Comparison of ENCODE assay signal across 8 mouse cellular contexts in genomic region chr1:37719761-37720640, GRCm38 (mm10). TPM values are rescaled to one million over a fixed set of nuclear protein-coding genes. Genes with fewer than 3 reads are reported as not detected.
DNase-seq lines count a peak whose midpoint lies in the region; ATAC-seq and TF ChIP-seq lines count a peak whose summit lies in the region.

Gene 2010300C02Rik, minus strand, starts transcription at chr1:37720085.

- peak within 1 kb of the TSS; percentile 74 for H3K9ac ChIP-seq in embryonic facial prominence, embryonic 13.5 days
- no peak within 1 kb of the TSS for H3K9ac ChIP-seq in liver, postnatal 0 days (replicated peaks)
- peak within 1 kb of the TSS; percentile 58 for H3K9ac ChIP-seq in neural tube, embryonic 14.5 days (replicated peaks; ENCODE audit: low read depth, low read length)

- peak within 1 kb of the TSS; percentile 97 for H3K4me2 ChIP-seq in embryonic facial prominence, embryonic 13.5 days
- H3K4me2 ChIP-seq in liver, postnatal 0 days (ENCODE audit: low read depth, low read length), result peak within 1 kb of the TSS; percentile 87
- peak within 1 kb of the TSS; percentile 90 for H3K4me2 ChIP-seq in neural tube, embryonic 14.5 days (ENCODE audit: low read depth, low read length)

- TF ChIP-seq CTCF in liver, postnatal 0 days (IDR thresholded peaks at IDR 0.05; ENCODE audit: low read depth), result peak; percentile 32

- peak within 1 kb of the TSS; percentile 16; the same call in 1 of the 2 replicates for H3K27ac ChIP-seq in embryonic facial prominence, embryonic 13.5 days
- no peak within 1 kb of the TSS for H3K27ac ChIP-seq in liver, postnatal 0 days (ENCODE audit: low read depth)
- no peak within 1 kb of the TSS for H3K27ac ChIP-seq in neural tube, embryonic 14.5 days (ENCODE audit: low read depth, low read length)

- H3K27me3 ChIP-seq in embryonic facial prominence, embryonic 13.5 days, result peaks cover 53% of the 10 kb centered on the region
- peaks cover 32% of the 10 kb centered on the region for H3K27me3 ChIP-seq in liver, postnatal 0 days (ENCODE audit: insufficient read depth, low read length)
- peaks cover 6% of the 10 kb centered on the region for H3K27me3 ChIP-seq in neural tube, embryonic 14.5 days (ENCODE audit: control insufficient read depth, insufficient read depth, low read length)

- ATAC-seq in embryonic facial prominence, embryonic 13.5 days (ENCODE audit: insufficient number of reproducible peaks, insufficient read depth, low FRiP score, low TSS enrichment, low read depth), result peak; percentile 82
- peak; percentile 44 for ATAC-seq in liver, postnatal 0 days
- peak; percentile 95 for ATAC-seq in neural tube, embryonic 14.5 days (ENCODE audit: low read depth)

- H3K4me3 ChIP-seq in embryonic facial prominence, embryonic 13.5 days, result peak within 1 kb of the TSS; percentile 65
- H3K4me3 ChIP-seq in liver, postnatal 0 days (ENCODE audit: low read depth, low read length), result peak within 1 kb of the TSS; percentile 53
- peak within 1 kb of the TSS; percentile 57 for H3K4me3 ChIP-seq in neural tube, embryonic 14.5 days (ENCODE audit: low read depth, low read length)

- peak; percentile 39 for DNase-seq in urinary bladder, adult 2 months (ENCODE audit: low spot score)
- DNase-seq in urinary bladder, postnatal 10 days (ENCODE audit: low spot score), result no peak
- DNase-seq in heart, postnatal 10 days, result peak; percentile 62 to 68
- DNase-seq in layer of hippocampus, adult 18-20 months (ENCODE audit: low spot score in 2 of 2), result peak; percentile 73 to 87
- peak; percentile 38 for DNase-seq in liver, postnatal 0 days
- DNase-seq in thymus, postnatal 36 days, result peak; percentile 73 to 74

- H3K4me1 ChIP-seq in embryonic facial prominence, embryonic 13.5 days, result peaks cover 9% of the 10 kb centered on the region
- H3K4me1 ChIP-seq in liver, postnatal 0 days (ENCODE audit: insufficient read depth), result peaks cover 8% of the 10 kb centered on the region
- 0 out of 2 replicates have a peak, but pooled peaks cover 5% of the 10 kb centered on the region for H3K4me1 ChIP-seq in neural tube, embryonic 14.5 days (ENCODE audit: control insufficient read depth, insufficient read depth, low read length)

- WGBS in embryonic facial prominence, embryonic 13.5 days, result under 1% methylated on average over 41 of the region's 69 CpGs
- 1% methylated on average over 51 of the region's 69 CpGs for WGBS in liver, postnatal 0 days (ENCODE audit: insufficient replicate concordance)
- under 1% methylated on average over 52 of the region's 69 CpGs for WGBS in neural tube, embryonic 14.5 days

- H3K9me3 ChIP-seq in embryonic facial prominence, embryonic 13.5 days, result no peaks in the 10 kb centered on the region
- H3K9me3 ChIP-seq in liver, postnatal 0 days (ENCODE audit: low read length), result no peaks in the 10 kb centered on the region
- no peaks in the 10 kb centered on the region for H3K9me3 ChIP-seq in neural tube, embryonic 14.5 days (ENCODE audit: control insufficient read depth, low read length)

- no peak for TF ChIP-seq EP300 in liver, postnatal 0 days (IDR thresholded peaks at IDR 0.05; ENCODE audit: low read depth)

- no peaks in the 10 kb centered on the region for H3K36me3 ChIP-seq in embryonic facial prominence, embryonic 13.5 days
- H3K36me3 ChIP-seq in liver, postnatal 0 days (replicated peaks; ENCODE audit: insufficient read depth, low read length), result no peaks in the 10 kb centered on the region
- no peaks in the 10 kb centered on the region for H3K36me3 ChIP-seq in neural tube, embryonic 14.5 days (ENCODE audit: control insufficient read depth, insufficient read depth, low read length)

- intact Hi-C loops in heart, postnatal 10 days (cut with DNase I), result no loop called here

RNA-seq across cellular contexts. Expression of gene 2010300C02Rik, which starts in this region (rescaled TPM):
- 3.7 and 4.0 TPM in 2 replicates for polyA plus RNA-seq in urinary bladder, adult 2 months (2012; rRNA removed)
- 1.9 and 2.5 TPM in 2 replicates for polyA plus RNA-seq in embryonic facial prominence, embryonic 13.5 days (2015; fragmentation: Nextera tagmentation; extraction: Ambion mirVana)
- 1 to 10 TPM in 1 of 2 experiments, under 1 TPM in 1; 0.98 to 1.0 TPM for total RNA-seq in heart, postnatal 10 days (2021)
- total RNA-seq in layer of hippocampus, adult 18-20 months (2021), result 100 to 1,000 TPM; 382 to 423 TPM
- 0.20 and 0.22 TPM in 2 replicates for polyA plus RNA-seq in liver, postnatal 0 days (2015; fragmentation: Nextera tagmentation; extraction: Ambion mirVana)
- polyA plus RNA-seq in neural tube, embryonic 14.5 days (2014; fragmentation: Nextera tagmentation; extraction: Ambion mirVana), result 2.6 and 3.5 TPM in 2 replicates

Comparison
In these comparisons a context has a peak if more than half of its experiments do, and no peak if none do; other contexts are left out.
1. RNA of gene 2010300C02Rik (total RNA-seq): 382 to 423 TPM in layer of hippocampus, adult 18-20 months; 0.98 to 1.0 TPM in heart, postnatal 10 days; every median in the first group is over 100 times any median in the second.
2. Peak in DNase-seq, ATAC-seq, H3K4me3 ChIP-seq and H3K4me2 ChIP-seq in liver, postnatal 0 days; RNA of the gene not detected or under 1 TPM.
3. ATAC-seq: peak in every context shown above with its lines; median percentile 95 in neural tube, embryonic 14.5 days; 82 in embryonic facial prominence, embryonic 13.5 days; 44 in liver, postnatal 0 days.
4. Peak in every context shown above with its lines, with median percentiles within 50 percentile points of each other: H3K4me2 ChIP-seq and H3K4me3 ChIP-seq.